Mouse (Mus musculus) spleen, adult 2 months (tissue): ENCODE data around the gene Grip1. TPM values are rescaled to one million over a fixed set of nuclear protein-coding genes. Genes with fewer than 3 reads are reported as not detected.

Experiments
- DNase-seq, 2 experiments: peaks; one replicate each; pipeline versions ENCODE4 v3.0.0 to v3.0.0-alpha.2; 2012 to 2021; ENCODE audit warnings: low spot score in 2 of 2, low read depth in 1 of 2
- H3K27ac ChIP-seq: fragments of 200-500 bp; 2 replicates; pipeline ENCODE4 v1.5.1; 2012; ENCODE audit warnings: low read length, inconsistent platforms; ENCODE audit not compliant: insufficient read depth
- H3K27me3 ChIP-seq: fragments of 200-500 bp; 2 replicates; pipeline ENCODE4 v1.6.1; 2012; ENCODE audit warnings: mild to moderate bottlenecking, moderate library complexity, low read length, inconsistent platforms; ENCODE audit not compliant: control insufficient read depth, insufficient read depth
- H3K36me3 ChIP-seq: fragments of 200-500 bp; 2 replicates; pipeline ENCODE4 v1.6.1; 2012; ENCODE audit warnings: mild to moderate bottlenecking, low read length, inconsistent platforms; ENCODE audit not compliant: control insufficient read depth, insufficient read depth
- H3K4me1 ChIP-seq: fragments of 200-500 bp; 2 replicates; pipeline ENCODE4 v1.6.1; 2011; ENCODE audit warnings: inconsistent platforms; ENCODE audit not compliant: control insufficient read depth, insufficient read depth, insufficient read length
- H3K4me3 ChIP-seq: fragments of 200-500 bp; 2 replicates; pipeline ENCODE4 v1.5.1; 2011; ENCODE audit warnings: mild to moderate bottlenecking, inconsistent platforms; ENCODE audit not compliant: insufficient read depth, insufficient read length; ENCODE audit errors: extremely low read depth
- CTCF ChIP-seq: fragments of 200-500 bp; IDR thresholded peaks from 2 replicates; pipeline ENCODE4 v1.5.1; 2011; ENCODE audit warnings: mild to moderate bottlenecking, inconsistent platforms; ENCODE audit not compliant: insufficient read depth, insufficient read length, insufficient replicate concordance; ENCODE audit errors: extremely low read depth
- POLR2A ChIP-seq: fragments of 200-500 bp; IDR thresholded peaks from 2 replicates; pipeline ENCODE4 v1.6.1; 2011; ENCODE audit warnings: low read depth, low read length, inconsistent platforms
- WGBS: fragments of 180-500 bp; shearing (Covaris S2); methylation state at CpG from one replicate; pipeline ENCODE4 v1.1.7; 2018; 5-methylcytosine and 5-hydroxymethylcytosine counted together
- polyA plus RNA-seq: library from polyadenylated mRNA; depleted of rRNA; stranded (reverse); fragments of >200 nt; gene quantifications from 2 replicates; pipeline ENCODE4 v1.2.3, GENCODE M21; 2012

Gene Grip1
- polyA plus RNA-seq, 1 experiment = not detected

- TF ChIP-seq POLR2A = no peak
- Histone ChIP-seq H3K36me3 (no peaks in the 10 kb centered on the region), H3K4me3 (no peak overlapping the region), H3K27me3 (no peaks in the 10 kb centered on the region), H3K4me1 (no peaks in the 10 kb centered on the region), H3K27ac (no peak overlapping the region)
- WGBS = 90% methylated on average over 7 of the region's 7 CpGs
- no peak for DNase-seq
Observed at GRCm38 (mm10) chr10:119756271-119756670, 302.6 kb downstream of the Grip1 start.

GRCm38 (mm10) chr10:119757219-119757618 is 303.6 kb downstream of the Grip1 start:
- Histone ChIP-seq H3K36me3 (no peaks in the 10 kb centered on the region), H3K27ac (no peak overlapping the region), H3K4me3 (no peak overlapping the region), H3K4me1 (no peaks in the 10 kb centered on the region), H3K27me3 (no peaks in the 10 kb centered on the region)
- DNase-seq = no peak
- WGBS = 78% methylated on average over 6 of the region's 6 CpGs
- TF ChIP-seq CTCF (no peak), POLR2A (no peak)

GRCm38 (mm10) chr10:119761451-119762367 is 308.1 kb downstream of the Grip1 start:
- WGBS = 92% methylated on average over 33 of the region's 33 CpGs
- no peak for TF ChIP-seq POLR2A
- no peak for TF ChIP-seq CTCF
- no peak overlapping the region for H3K27ac ChIP-seq
- no peaks in the 10 kb centered on the region for H3K4me1 ChIP-seq
- no peaks in the 10 kb centered on the region for H3K27me3 ChIP-seq
- DNase-seq = no peak
- no peaks in the 10 kb centered on the region for H3K36me3 ChIP-seq
- no peak overlapping the region for H3K4me3 ChIP-seq

GRCm38 (mm10) chr10:119778871-119779270 is 325.2 kb downstream of the Grip1 start:
- no peaks in the 10 kb centered on the region for H3K36me3 ChIP-seq
- no peak overlapping the region for H3K27ac ChIP-seq
- TF ChIP-seq POLR2A (no peak), CTCF (no peak)
- H3K27me3 ChIP-seq = no peaks in the 10 kb centered on the region
- no peak overlapping the region for H3K4me3 ChIP-seq
- no peaks in the 10 kb centered on the region for H3K4me1 ChIP-seq
- no peak for DNase-seq
- 71% methylated on average over 5 of the region's 5 CpGs for WGBS

- TF ChIP-seq CTCF (no peak), POLR2A (no peak)
- Histone ChIP-seq H3K36me3 (no peaks in the 10 kb centered on the region), H3K27ac (no peak overlapping the region), H3K27me3 (no peaks in the 10 kb centered on the region), H3K4me1 (no peaks in the 10 kb centered on the region), H3K4me3 (no peak overlapping the region)
- no peak for DNase-seq
- WGBS = 81% methylated on average over 1 of the region's 1 CpGs
Observed at GRCm38 (mm10) chr10:119779657-119780056, 326.0 kb downstream of the Grip1 start.

- Histone ChIP-seq H3K27ac (no peak overlapping the region), H3K27me3 (no peaks in the 10 kb centered on the region), H3K36me3 (no peaks in the 10 kb centered on the region), H3K4me1 (no peaks in the 10 kb centered on the region), H3K4me3 (no peak overlapping the region)
- TF ChIP-seq POLR2A (no peak), CTCF (no peak)
- no peak for DNase-seq
- 65% methylated on average over 1 of the region's 1 CpGs for WGBS
Observed at GRCm38 (mm10) chr10:119790507-119790906, 336.9 kb downstream of the Grip1 start.

- H3K36me3 ChIP-seq = no peaks in the 10 kb centered on the region
- H3K27me3 ChIP-seq = no peaks in the 10 kb centered on the region
- no peaks in the 10 kb centered on the region for H3K4me1 ChIP-seq
- WGBS = 65% methylated on average over 6 of the region's 6 CpGs
- TF ChIP-seq CTCF = no peak
- no peak for TF ChIP-seq POLR2A
- no peak overlapping the region for H3K27ac ChIP-seq
- no peak for DNase-seq
- H3K4me3 ChIP-seq = no peak overlapping the region
Observed at GRCm38 (mm10) chr10:119802421-119802820, 348.8 kb downstream of the Grip1 start.
